Mouse (Mus musculus) MEL (cell line): ENCODE results near the gene Ssh3. TPM values are rescaled to one million over a fixed set of nuclear protein-coding genes. Genes with fewer than 3 reads are reported as not detected.

Source experiments
- DNase-seq: peaks from one replicate; pipeline ENCODE4 v3.0.0; 2011; ENCODE audit warnings: low read depth, low spot score
- H3K27ac ChIP-seq: 2 replicates; pipeline ENCODE4 v1.5.1; 2012; ENCODE audit warnings: low read depth, mild to moderate bottlenecking, control low read depth, low read length, moderate library complexity; ENCODE audit not compliant: control insufficient read depth
- H3K27me3 ChIP-seq, 2 experiments: fragments of 150-350 bp in 1 of 2; sonication (generic) in 1 of 2; 2 replicates each; pipeline ENCODE4 v1.6.1; 2012; ENCODE audit warnings: low read length in 2 of 2, mild to moderate bottlenecking in 2 of 2, improper control_type of control experiment in 1 of 2, moderate library complexity in 1 of 2; ENCODE audit not compliant: insufficient read depth in 2 of 2, control insufficient read depth in 1 of 2
- H3K36me3 ChIP-seq, 2 experiments: 2 replicates each; pipeline ENCODE4 v1.6.1; 2012 to 2014; ENCODE audit warnings: low read length in 2 of 2, improper control_type of control experiment in 1 of 2, inconsistent platforms in 1 of 2, mild to moderate bottlenecking in 1 of 2; ENCODE audit not compliant: insufficient read depth in 2 of 2, control insufficient read depth in 1 of 2
- H3K4me1 ChIP-seq, 2 experiments: fragments of 150-350 bp in 1 of 2; sonication (generic) in 1 of 2; 2 replicates each; pipeline ENCODE4 v1.6.1; 2012; ENCODE audit warnings: low read length in 2 of 2, improper control_type of control experiment in 1 of 2, mild to moderate bottlenecking in 1 of 2; ENCODE audit not compliant: insufficient read depth in 2 of 2, control insufficient read depth in 1 of 2
- H3K4me3 ChIP-seq, 2 experiments: fragments of 150-350 bp in 1 of 2; sonication (generic) in 1 of 2; 2 replicates each; pipeline ENCODE4 v1.5.1; 2012; ENCODE audit warnings: low read depth in 2 of 2, low read length in 2 of 2, mild to moderate bottlenecking in 2 of 2, moderate library complexity in 2 of 2, control low read depth in 1 of 2, improper control_type of control experiment in 1 of 2; ENCODE audit not compliant: control insufficient read depth in 1 of 2, insufficient read depth in 1 of 2
- H3K79me2 ChIP-seq: 2 replicates; pipeline ENCODE4 v1.6.1; 2012; ENCODE audit warnings: mild to moderate bottlenecking, low read length, moderate library complexity; ENCODE audit not compliant: control insufficient read depth, poor library complexity, insufficient read depth
- H3K9ac ChIP-seq: 2 replicates; pipeline ENCODE4 v1.6.1; 2012; ENCODE audit warnings: low read depth, mild to moderate bottlenecking, control low read depth, low read length, moderate library complexity; ENCODE audit not compliant: control insufficient read depth, poor library complexity, severe bottlenecking
- H3K9me3 ChIP-seq: fragments of 150-350 bp; sonication (generic); replicated peaks from 2 replicates; pipeline ENCODE4 v1.6.1; 2012; ENCODE audit warnings: mild to moderate bottlenecking, low read length, improper control_type of control experiment, moderate library complexity; ENCODE audit not compliant: insufficient read depth
- BHLHE40 ChIP-seq: IDR thresholded peaks from 2 replicates; pipeline ENCODE4 v1.6.1; 2012; ENCODE audit warnings: low read depth, mild to moderate bottlenecking, inconsistent platforms, low read length, improper control_type of control experiment, borderline replicate concordance
- CHD2 ChIP-seq: IDR thresholded peaks from 2 replicates; pipeline ENCODE4 v1.6.1; 2011; ENCODE audit warnings: low read length, improper control_type of control experiment
- CTCF ChIP-seq, 3 experiments: IDR thresholded peaks in 2 of 3; conservative IDR thresholded peaks in 1 of 3; 2 replicates each; pipeline ENCODE4 v1.5.1; 2011 to 2012; ENCODE audit warnings: low read length in 3 of 3, low read depth in 2 of 3, mild to moderate bottlenecking in 2 of 3, improper control_type of control experiment in 1 of 3, inconsistent platforms in 1 of 3, mixed read lengths in 1 of 3, moderate library complexity in 1 of 3; ENCODE audit not compliant: control insufficient read depth in 1 of 3, insufficient read depth in 1 of 3, poor library complexity in 1 of 3, severe bottlenecking in 1 of 3
- ELF1 ChIP-seq: IDR thresholded peaks from 2 replicates; pipeline ENCODE4 v1.6.1; 2014; ENCODE audit warnings: low read depth, mild to moderate bottlenecking, inconsistent platforms, low read length, improper control_type of control experiment, moderate library complexity
- EP300 ChIP-seq, 2 experiments: IDR thresholded peaks; 2 replicates each; pipeline ENCODE4 v1.6.1; 2011; ENCODE audit warnings: improper control_type of control experiment in 2 of 2, low read length in 2 of 2, low read depth in 1 of 2, mild to moderate bottlenecking in 1 of 2
- ETS1 ChIP-seq: IDR thresholded peaks from 2 replicates; pipeline ENCODE4 v1.6.1; 2012; ENCODE audit warnings: low read depth, mild to moderate bottlenecking, inconsistent platforms, low read length, improper control_type of control experiment, moderate library complexity
- GABPA ChIP-seq: IDR thresholded peaks from 2 replicates; pipeline ENCODE4 v1.6.1; 2012; ENCODE audit warnings: low read depth, mild to moderate bottlenecking, inconsistent platforms, low read length, improper control_type of control experiment, moderate library complexity
- GATA1 ChIP-seq: IDR thresholded peaks from 2 replicates; pipeline ENCODE4 v1.6.1; 2011; ENCODE audit warnings: low read depth, low read length, improper control_type of control experiment
- HCFC1 ChIP-seq: IDR thresholded peaks from 2 replicates; pipeline ENCODE4 v1.6.1; 2012; ENCODE audit warnings: low read depth, mild to moderate bottlenecking, inconsistent platforms, low read length, improper control_type of control experiment, moderate library complexity
- JUND ChIP-seq: IDR thresholded peaks from 2 replicates; pipeline ENCODE4 v1.6.1; 2011; ENCODE audit warnings: low read depth, mild to moderate bottlenecking, improper control_type of control experiment, low read length
- MAFK ChIP-seq: IDR thresholded peaks from 2 replicates; pipeline ENCODE4 v1.6.1; 2011; ENCODE audit warnings: low read depth, mild to moderate bottlenecking, low read length, improper control_type of control experiment, borderline replicate concordance
- MEF2A ChIP-seq: IDR thresholded peaks from 2 replicates; pipeline ENCODE4 v1.6.1; 2014; ENCODE audit warnings: low read depth, mild to moderate bottlenecking, inconsistent platforms, low read length, improper control_type of control experiment; ENCODE audit not compliant: poor library complexity, insufficient replicate concordance, severe bottlenecking; ENCODE audit errors: extremely low read depth
- MYB ChIP-seq: IDR thresholded peaks from 2 replicates; pipeline ENCODE4 v1.6.1; 2011; ENCODE audit warnings: mild to moderate bottlenecking, low read depth, low read length, improper control_type of control experiment
- MYC ChIP-seq: IDR thresholded peaks from 2 replicates; pipeline ENCODE4 v1.6.1; 2011; ENCODE audit warnings: low read depth, mild to moderate bottlenecking, low read length, improper control_type of control experiment, moderate library complexity
- NRF1 ChIP-seq: IDR thresholded peaks from 2 replicates; pipeline ENCODE4 v1.6.1; 2014; ENCODE audit warnings: low read depth, mild to moderate bottlenecking, inconsistent platforms, low read length, improper control_type of control experiment, moderate library complexity; ENCODE audit not compliant: poor library complexity, insufficient read depth, severe bottlenecking
- SIN3A ChIP-seq: IDR thresholded peaks from 2 replicates; pipeline ENCODE4 v1.6.1; 2012; ENCODE audit warnings: low read length, improper control_type of control experiment, inconsistent platforms
- USF1 ChIP-seq: IDR thresholded peaks from 2 replicates; pipeline ENCODE4 v1.6.1; 2014; ENCODE audit warnings: low read depth, mild to moderate bottlenecking, inconsistent platforms, low read length, improper control_type of control experiment, moderate library complexity
- USF2 ChIP-seq, 2 experiments: IDR thresholded peaks; 2 replicates each; pipeline ENCODE4 v1.6.1; 2011 to 2012; ENCODE audit warnings: improper control_type of control experiment in 2 of 2, low read length in 2 of 2, borderline replicate concordance in 1 of 2, inconsistent platforms in 1 of 2, low read depth in 1 of 2, mild to moderate bottlenecking in 1 of 2; ENCODE audit not compliant: insufficient read depth in 1 of 2
- ZC3H11A ChIP-seq: IDR thresholded peaks from 2 replicates; pipeline ENCODE4 v1.6.1; 2012; ENCODE audit warnings: low read depth, mild to moderate bottlenecking, inconsistent platforms, low read length, improper control_type of control experiment
- ZKSCAN1 ChIP-seq: IDR thresholded peaks from 2 replicates; pipeline ENCODE4 v1.6.1; 2012; ENCODE audit warnings: low read depth, mild to moderate bottlenecking, inconsistent platforms, low read length, improper control_type of control experiment, moderate library complexity
- ZMIZ1 ChIP-seq: IDR thresholded peaks from 2 replicates; pipeline ENCODE4 v1.6.1; 2012; ENCODE audit warnings: low read depth, mild to moderate bottlenecking, inconsistent platforms, low read length, improper control_type of control experiment, moderate library complexity
- ZNF384 ChIP-seq: IDR thresholded peaks from 2 replicates; pipeline ENCODE4 v1.6.1; 2012; ENCODE audit warnings: low read depth, mild to moderate bottlenecking, inconsistent platforms, low read length, improper control_type of control experiment
- polyA plus RNA-seq, 2 experiments: library from polyadenylated mRNA; stranded (reverse) in 1 of 2; unstranded in 1 of 2; fragments of >175 nt in 1 of 2; fragments of >200 nt in 1 of 2; gene quantifications; 2 replicates each; pipeline versions ENCODE4 v1.2.1 to v1.2.4; 2012; ENCODE audit warnings: low replicate concordance in 2 of 2, low read depth in 1 of 2; ENCODE audit not compliant: insufficient read length in 2 of 2, insufficient read depth in 1 of 2, missing spikeins in 1 of 2
- total RNA-seq: library from RNA; depleted of rRNA; stranded (reverse); fragments of 300-350 nt; gene quantifications from 2 replicates; pipeline ENCODE4 v1.2.3, GENCODE M21; 2012

The Ssh3 gene
- total and polyA plus RNA-seq, 3 experiments: 9.2 to 14.1 TPM; not detected in 1

- no peaks in the 10 kb centered on the region for H3K36me3 ChIP-seq
- H3K27me3 ChIP-seq: no peaks in the 10 kb centered on the region
- H3K27ac ChIP-seq: no peak overlapping the region
- H3K4me3 ChIP-seq: no peak overlapping the region
- H3K9ac ChIP-seq: no peak overlapping the region
- H3K4me1 ChIP-seq: peaks cover 3% of the 10 kb centered on the region in 2 experiments; a peak in 3 of 4 replicates
- no peak for DNase-seq
- no peaks in the 10 kb centered on the region; the same call in 1 of the 2 replicates for H3K79me2 ChIP-seq
- TF ChIP-seq ZNF384: no peak
- TF ChIP-seq JUND: no peak
- no peak for TF ChIP-seq CTCF (IDR thresholded peaks at IDR 0.05 in 2 of 3, conservative IDR thresholded peaks at IDR 0.05 in 1 of 3; ENCODE audit: control insufficient read depth in 1 of 3, insufficient read depth in 1 of 3, low read depth in 2 of 3, low read length in 3 of 3, poor library complexity in 1 of 3, severe bottlenecking in 1 of 3)
- TF ChIP-seq MYB: no peak
- TF ChIP-seq ZKSCAN1: no peak
- no peak for TF ChIP-seq ELF1
- no peak for TF ChIP-seq MEF2A
- no peak for TF ChIP-seq NRF1
- TF ChIP-seq MAFK: no peak
- TF ChIP-seq BHLHE40: no peak
- no peak for TF ChIP-seq GABPA
- TF ChIP-seq ZC3H11A: no peak
- TF ChIP-seq SIN3A: no peak
- no peaks in the 10 kb centered on the region for H3K9me3 ChIP-seq
Measured at GRCm38 (mm10) chr19:4270972-4271371, 2.0 kb upstream of the Ssh3 start.

- no peaks in the 10 kb centered on the region; the same call in 1 of the 2 replicates for H3K79me2 ChIP-seq
- H3K27me3 ChIP-seq: no peaks in the 10 kb centered on the region
- H3K27ac ChIP-seq: no peak overlapping the region
- no peak overlapping the region for H3K9ac ChIP-seq
- H3K4me1 ChIP-seq: peaks cover 3% of the 10 kb centered on the region in 2 experiments; a peak in 3 of 4 replicates
- no peak for DNase-seq
- no peak for TF ChIP-seq USF2 (IDR thresholded peaks at IDR 0.05; ENCODE audit: borderline replicate concordance in 1 of 2, insufficient read depth in 1 of 2, low read depth in 1 of 2, low read length in 2 of 2)
- no peak for TF ChIP-seq ETS1
- no peak for TF ChIP-seq CHD2
- TF ChIP-seq HCFC1: no peak
- TF ChIP-seq NRF1: no peak
- no peak for TF ChIP-seq CTCF (IDR thresholded peaks at IDR 0.05 in 2 of 3, conservative IDR thresholded peaks at IDR 0.05 in 1 of 3; ENCODE audit: control insufficient read depth in 1 of 3, insufficient read depth in 1 of 3, low read depth in 2 of 3, low read length in 3 of 3, poor library complexity in 1 of 3, severe bottlenecking in 1 of 3)
- no peak for TF ChIP-seq USF1
- no peak for TF ChIP-seq GABPA
- no peak for TF ChIP-seq ZMIZ1
- TF ChIP-seq ZC3H11A: no peak
- TF ChIP-seq EP300 (IDR thresholded peaks at IDR 0.05; ENCODE audit: low read depth in 1 of 2, low read length in 2 of 2): no peak
- TF ChIP-seq MYC: no peak
- no peak for TF ChIP-seq GATA1
- TF ChIP-seq, all 39 proteins: peak for 0
- Histone ChIP-seq H3K9me3 (no peaks in the 10 kb centered on the region), H3K4me3 (no peak overlapping the region), H3K36me3 (no peaks in the 10 kb centered on the region)
Measured at GRCm38 (mm10) chr19:4270187-4270586, 1.2 kb upstream of the Ssh3 start.
